Mouse (Mus musculus) Patski (cell line): Measurements from ENCODE around the gene P4ha3. TPM values are rescaled to one million over a fixed set of nuclear protein-coding genes. Genes with fewer than 3 reads are reported as not detected.
A peak's percentile ranks its signal among the peaks of the same experiment; 100 is the strongest.

ENCODE experiments used
- ATAC-seq: fragments of 100-300 bp; one replicate; pipeline ENCODE4 v1.8.0; 2021
- CTCF ChIA-PET: fragments of 350-600 bp; sonication (Branson Sonifier 250); formaldehyde crosslinking; loops from one replicate; lab custom pipeline; 2022; ENCODE audit warnings: inconsistent platforms; lab: Charles Lee
- POLR2A ChIA-PET: fragments of 350-600 bp; sonication (Branson Sonifier 250); formaldehyde crosslinking; loops from one replicate; lab custom pipeline; 2022; ENCODE audit warnings: antibody characterized with exemption, inconsistent platforms; lab: Charles Lee
- DNase-seq: peaks from one replicate; pipeline ENCODE4 v3.0.0-alpha.2; 2011; ENCODE audit warnings: low read depth, low spot score
- H3K27me3 ChIP-seq: fragments of 371-371 bp; one replicate; pipeline ENCODE4 v1.5.1; 2021
- CTCF ChIP-seq: fragments of 100-300 bp; IDR thresholded peaks from one replicate; pipeline ENCODE4 v1.5.1; 2021
- in situ Hi-C: fragments of 300-500 bp; cut with MboI; formaldehyde crosslinking; loops from 3 replicates; pipeline ENCODE4 v1.11.1; 2018; ENCODE audit warnings: low pct_unique_long_range_greater_than_20kb, mixed read lengths
- polyA plus RNA-seq: library from polyadenylated mRNA; unstranded; gene quantifications from one replicate; pipeline ENCODE4 v1.2.3, GENCODE M21; 2021

Gene P4ha3
- polyA plus RNA-seq, 1 experiment from 2014 or later, result 0.09 TPM

DNA sequence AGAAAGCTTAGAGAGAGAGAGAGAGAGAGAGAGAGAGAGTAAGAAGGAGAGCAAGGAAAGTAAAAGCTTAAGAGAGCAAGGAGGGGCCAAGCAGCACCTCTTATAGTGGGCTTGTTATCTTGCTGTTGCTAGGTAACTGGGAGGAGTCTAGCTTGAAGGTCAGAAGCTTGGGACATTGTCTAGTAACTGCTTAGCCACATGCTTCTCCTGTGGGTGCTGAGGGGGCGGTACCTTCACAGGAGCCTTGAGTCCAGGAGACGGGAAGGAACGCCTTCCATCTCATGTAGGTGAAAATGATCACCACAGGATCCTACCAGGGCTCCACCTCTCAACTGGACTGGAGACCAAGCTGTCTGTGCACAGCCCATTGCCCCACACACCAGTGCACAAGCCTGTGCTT lies 16.1 kb downstream of the P4ha3 start:
- no peaks in the 10 kb centered on the region for H3K27me3 ChIP-seq
- no peak for TF ChIP-seq CTCF
- ChIA-PET CTCF (interaction anchor here (0.9 kb wide), 1 partner anchor 28 kb away, joined by 3 read pairs; no protein-coding TSS in a partner anchor), POLR2A (no interaction called here)
- in situ Hi-C loops, result no loop called here
- DNase-seq (no peak), ATAC-seq (no peak)

GRCm38 (mm10) chr7:100302316-100302715 lies 17.0 kb downstream of the P4ha3 start:
- POLR2A ChIA-PET, result no interaction called here
- no peak for TF ChIP-seq CTCF
- H3K27me3 ChIP-seq, result no peaks in the 10 kb centered on the region
- DNase-seq, result peak; percentile 68
- in situ Hi-C loops, result no loop called here
- peak; percentile 44 for ATAC-seq
- CTCF ChIA-PET, result interaction anchor here (0.9 kb wide), 2 partner anchors 15 to 51 kb away, joined by 3 read pairs; no protein-coding TSS in a partner anchor

- in situ Hi-C loops, result no loop called here
- ATAC-seq (no peak), DNase-seq (no peak)
- H3K27me3 ChIP-seq, result no peaks in the 10 kb centered on the region
- ChIA-PET POLR2A (no interaction called here), CTCF (no interaction called here)
- no peak for TF ChIP-seq CTCF
These were observed 20.6 kb downstream of the P4ha3 start for GRCm38 (mm10) chr7:100305894-100306293.

DNA sequence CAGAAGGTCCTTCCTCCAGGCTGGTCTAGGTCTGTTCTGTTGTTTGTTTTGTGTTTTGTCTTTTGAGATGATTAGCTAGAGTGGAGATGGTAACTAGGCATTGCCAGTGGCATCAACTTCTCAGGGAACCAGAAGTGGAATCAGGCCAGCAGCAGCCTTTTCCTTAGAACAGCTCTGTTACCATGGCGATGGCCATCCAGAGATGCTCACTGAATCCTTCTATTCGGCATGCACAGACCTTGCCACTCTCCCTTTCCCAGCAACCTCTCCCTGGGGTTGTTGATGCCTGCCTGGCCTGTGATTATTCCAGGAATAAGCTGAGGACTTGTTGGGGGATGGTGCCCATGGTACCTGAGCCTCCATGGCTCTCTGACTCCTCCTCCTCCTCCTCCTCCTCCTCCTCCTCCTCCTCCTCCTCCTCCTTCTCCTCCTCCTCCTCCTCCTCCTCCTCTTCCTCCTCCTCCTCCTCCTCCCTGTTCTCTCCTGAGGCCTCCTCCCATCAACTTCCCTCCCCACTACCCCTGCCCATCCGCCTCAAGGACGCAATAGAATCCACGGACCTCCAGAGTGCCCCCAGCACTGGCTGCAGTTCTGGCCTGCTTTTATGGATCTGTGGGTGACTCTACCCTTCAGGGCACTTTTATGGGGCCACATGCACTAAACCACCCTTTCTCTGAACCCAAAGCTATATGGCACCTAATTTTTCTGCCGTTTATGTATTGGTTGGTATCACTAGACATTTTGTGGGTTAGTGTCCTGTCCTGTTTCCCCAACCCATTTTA lies 22.7 kb downstream of the P4ha3 start:
- CTCF ChIA-PET, result no interaction called here
- in situ Hi-C loops, result no loop called here

DNA sequence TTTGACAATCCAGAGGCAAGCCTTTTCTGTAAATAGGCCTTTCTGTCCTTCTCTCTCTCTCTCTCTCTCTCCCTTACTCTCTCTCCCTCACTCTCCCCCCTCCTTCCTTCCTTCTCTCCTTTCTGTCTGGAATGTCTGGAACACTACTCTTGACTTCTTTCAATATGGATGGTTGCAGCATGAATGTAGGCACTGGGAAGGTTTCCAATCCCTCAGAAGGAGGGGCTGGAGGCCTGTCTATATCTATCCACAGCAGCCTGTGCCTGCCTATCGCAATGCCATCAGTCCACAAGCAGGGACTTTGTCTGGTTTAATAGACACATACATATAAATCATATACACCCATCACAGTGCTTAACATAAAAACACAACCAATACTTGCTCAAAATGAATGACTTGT lies 23.9 kb downstream of the P4ha3 start:
- DNase-seq (no peak), ATAC-seq (no peak)
- ChIA-PET POLR2A (no interaction called here), CTCF (no interaction called here)
- TF ChIP-seq CTCF, result no peak
- no peaks in the 10 kb centered on the region for H3K27me3 ChIP-seq
- in situ Hi-C loops, result no loop called here

More for the DNA sequence above, 22.7 kb downstream of the P4ha3 start:
- no peak for TF ChIP-seq CTCF
- DNase-seq (no peak), ATAC-seq (no peak)
- POLR2A ChIA-PET, result no interaction called here
- H3K27me3 ChIP-seq, result no peaks in the 10 kb centered on the region

GRCm38 (mm10) chr7:100309679-100310078 lies 24.4 kb downstream of the P4ha3 start:
- ChIA-PET CTCF (no interaction called here), POLR2A (no interaction called here)
- no peak for ATAC-seq
- no peak for DNase-seq
- in situ Hi-C loops, result no loop called here
- no peaks in the 10 kb centered on the region for H3K27me3 ChIP-seq
- TF ChIP-seq CTCF, result no peak

DNA sequence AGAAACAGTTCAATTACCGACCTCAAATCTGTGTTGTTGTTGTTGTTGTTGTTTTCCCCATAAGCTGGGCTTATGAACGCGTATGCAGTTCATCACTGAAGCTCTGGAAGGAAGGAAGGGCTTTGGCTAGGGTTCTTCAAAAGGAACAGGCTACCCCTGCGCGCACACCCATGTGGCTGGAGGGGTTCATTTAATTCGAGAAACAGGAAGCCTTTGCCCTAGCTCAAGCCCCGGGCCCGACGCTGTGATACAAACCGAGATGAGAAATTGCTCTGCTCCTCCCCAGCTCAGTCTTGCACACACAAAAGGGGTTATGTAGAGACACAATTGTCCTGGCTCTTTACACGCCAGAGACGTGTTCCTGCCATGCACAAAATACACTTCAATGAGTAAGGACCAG lies 25.0 kb downstream of the P4ha3 start:
- ChIA-PET CTCF (no interaction called here), POLR2A (no interaction called here)
- in situ Hi-C loops, result no loop called here
- DNase-seq, result no peak
- no peak for TF ChIP-seq CTCF
- ATAC-seq, result no peak
- no peaks in the 10 kb centered on the region for H3K27me3 ChIP-seq

GRCm38 (mm10) chr7:100312716-100313115 lies 27.4 kb downstream of the P4ha3 start:
- DNase-seq, result no peak
- TF ChIP-seq CTCF, result no peak
- CTCF ChIA-PET, result no interaction called here
- in situ Hi-C loops, result no loop called here
- no peak for ATAC-seq
- POLR2A ChIA-PET, result no interaction called here
- no peaks in the 10 kb centered on the region for H3K27me3 ChIP-seq

- ChIA-PET CTCF (no interaction called here), POLR2A (no interaction called here)
- no peaks in the 10 kb centered on the region for H3K27me3 ChIP-seq
- ATAC-seq (no peak), DNase-seq (no peak)
- TF ChIP-seq CTCF, result no peak
- in situ Hi-C loops, result loop anchor here (5.0 kb wide), 1 partner anchor 35 kb away; no protein-coding TSS in a partner anchor
These were observed 31.6 kb downstream of the P4ha3 start for GRCm38 (mm10) chr7:100316924-100317323.

DNA sequence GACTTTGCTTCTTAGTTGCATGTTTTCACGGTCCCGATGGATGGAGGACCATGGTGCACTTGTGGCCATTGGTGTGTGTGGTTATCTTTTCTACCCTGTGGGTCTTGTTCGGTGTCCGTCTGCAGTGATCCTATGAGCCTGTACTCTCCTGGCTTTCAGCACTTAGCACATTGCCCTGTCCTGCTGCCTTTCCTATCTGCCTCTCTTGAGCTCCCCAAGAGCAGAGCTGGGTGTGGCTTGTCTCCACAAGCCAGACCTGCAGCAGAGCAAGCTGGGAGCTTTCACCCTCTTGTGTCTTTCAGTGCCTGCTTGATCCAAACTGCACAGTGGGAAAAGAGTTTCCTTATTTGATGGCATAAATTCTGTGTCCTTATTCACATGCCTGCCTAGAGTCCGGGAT lies 32.2 kb downstream of the P4ha3 start:
- CTCF ChIA-PET, result no interaction called here
- DNase-seq (no peak), ATAC-seq (no peak)
- no peak for TF ChIP-seq CTCF
- H3K27me3 ChIP-seq, result no peaks in the 10 kb centered on the region
- POLR2A ChIA-PET, result interaction anchor here (1.6 kb wide), 1 partner anchor 38 kb away, joined by 4 read pairs; no protein-coding TSS in a partner anchor
- in situ Hi-C loops, result loop anchor here (5.0 kb wide), 1 partner anchor 35 kb away; no protein-coding TSS in a partner anchor

DNA sequence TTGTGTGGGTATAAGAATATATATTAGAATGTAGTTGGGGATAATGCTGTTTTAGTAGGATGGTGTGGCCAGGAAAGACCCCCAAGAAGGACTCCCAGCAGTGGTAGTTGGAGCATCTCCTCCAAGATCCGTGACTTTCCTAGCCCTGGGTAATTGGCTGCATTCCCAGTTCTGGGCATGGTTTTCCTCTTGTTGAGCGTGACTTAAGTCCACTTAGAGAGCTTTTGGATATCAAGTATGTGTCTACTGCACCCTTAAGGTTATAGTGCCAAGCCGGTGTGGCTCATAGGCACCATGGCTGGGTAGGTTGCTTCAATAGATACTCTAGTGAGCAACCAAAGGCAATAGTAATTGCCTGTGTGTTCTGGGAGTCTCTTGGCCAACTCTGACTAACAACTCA lies 38.4 kb downstream of the P4ha3 start:
- in situ Hi-C loops, result no loop called here
- DNase-seq, result no peak
- ChIA-PET CTCF (interaction anchor here (0.6 kb wide), 1 partner anchor 31 kb away, joined by 3 read pairs; no protein-coding TSS in a partner anchor), POLR2A (no interaction called here)
- no peak for TF ChIP-seq CTCF
- ATAC-seq, result no peak
- H3K27me3 ChIP-seq, result no peaks in the 10 kb centered on the region
